Mouse (Mus musculus) inflammation-experienced regulatory T-cells, adult 6 months (primary cell): ENCODE data around the gene Siva1. TPM values are rescaled to one million over a fixed set of nuclear protein-coding genes. Genes with fewer than 3 reads are reported as not detected.

Source experiments
- ATAC-seq: one replicate; pipeline ENCODE4 v1.8.0; 2017
- polyA plus RNA-seq, 3 experiments: library from polyadenylated mRNA; unstranded; fragments of 100-300 nt; shearing (Covaris generic); gene quantifications; one replicate each; pipeline ENCODE4 v1.2.1; 2017

Gene Siva1
- polyA plus RNA-seq = 10 to 100 TPM; 34.6 to 68.7 (median 39.4) TPM

DNA sequence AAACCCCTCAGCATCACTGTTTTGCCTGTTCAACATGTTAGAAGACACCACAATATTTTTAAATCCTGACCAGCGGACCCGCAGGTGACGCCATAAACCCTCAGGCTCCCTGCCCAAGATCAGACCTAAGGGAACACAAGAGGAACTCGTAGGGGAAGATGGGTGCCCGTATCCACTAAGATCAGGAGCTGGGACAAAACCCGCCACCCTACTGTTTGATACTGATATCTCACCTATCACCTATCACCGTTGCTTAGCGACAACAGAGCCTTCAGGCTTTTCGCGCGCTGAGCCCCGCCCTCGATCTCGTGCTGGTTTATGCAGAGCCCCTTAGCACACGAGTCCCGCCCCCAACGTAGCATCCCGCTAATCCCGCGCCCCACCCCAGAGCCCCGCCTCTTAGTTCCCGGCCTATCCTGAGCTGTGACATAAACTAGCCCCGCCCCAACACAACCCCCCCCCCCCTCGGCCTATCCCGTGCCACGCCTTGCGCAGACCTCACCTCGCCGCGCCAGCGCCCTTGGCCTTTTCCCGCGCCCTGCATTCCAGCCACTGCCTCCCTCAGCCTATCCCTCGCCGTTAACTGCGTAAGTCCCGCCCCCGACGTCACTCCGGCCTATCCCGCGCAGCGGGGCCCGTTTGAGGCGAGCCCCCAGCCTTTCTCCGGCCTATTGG, at the start of gene Siva1:
Gene Siva1, plus strand, starts transcription at position 500 of the 675 bp plus-strand sequence.
- peak; percentile 87 for ATAC-seq

GRCm38 (mm10) chr12:112594989-112595388, 49.5 kb upstream of the Siva1 start:
- ATAC-seq = no peak

GRCm38 (mm10) chr12:112595626-112596025, 48.9 kb upstream of the Siva1 start:
- ATAC-seq = no peak

DNA sequence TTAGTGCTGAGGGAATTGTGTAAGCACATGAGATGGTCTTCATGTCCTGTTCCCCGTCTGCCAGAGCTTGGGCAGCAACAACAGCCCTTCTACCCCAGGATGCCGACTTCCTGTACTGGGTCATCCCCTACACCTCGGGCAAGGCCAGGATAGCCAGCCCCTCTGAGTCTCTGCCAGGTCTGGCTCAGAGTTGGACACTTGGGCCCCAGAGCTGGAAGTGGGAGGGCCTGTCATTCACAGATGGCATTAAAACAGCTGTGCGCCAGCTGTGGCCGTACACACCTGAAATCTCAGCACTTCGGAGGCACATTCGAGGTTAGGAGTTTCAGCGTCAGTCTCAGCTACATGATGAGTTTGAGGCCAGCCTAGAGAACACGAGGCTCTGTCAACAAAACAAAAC, 48.0 kb upstream of the Siva1 start:
- ATAC-seq = no peak

- ATAC-seq = no peak
Observed at GRCm38 (mm10) chr12:112596891-112597500, 47.5 kb upstream of the Siva1 start.

DNA sequence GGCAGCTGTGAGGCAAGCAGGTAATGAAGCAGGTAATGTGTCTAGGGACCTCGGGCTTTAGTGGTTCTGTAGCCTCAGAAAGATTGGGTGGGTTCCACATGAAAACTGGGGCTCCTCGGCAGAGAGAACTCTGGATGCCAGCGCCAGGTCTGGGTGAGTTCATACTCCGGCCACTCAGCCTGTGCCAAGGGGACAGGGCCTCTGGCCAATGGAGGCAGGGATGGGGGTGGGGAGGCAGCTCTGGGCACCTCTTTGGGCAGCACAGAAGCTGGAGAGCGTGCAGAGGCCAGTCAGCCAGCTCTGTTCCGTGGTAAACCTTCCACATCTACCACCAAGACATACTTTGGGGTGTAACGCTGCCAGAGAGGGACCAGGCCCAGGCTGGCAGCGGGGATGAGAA, 46.9 kb upstream of the Siva1 start:
- ATAC-seq = no peak

- ATAC-seq = no peak
Observed at GRCm38 (mm10) chr12:112599198-112599597, 45.3 kb upstream of the Siva1 start.

GRCm38 (mm10) chr12:112599942-112600611, 44.4 kb upstream of the Siva1 start:
- no peak for ATAC-seq

GRCm38 (mm10) chr12:112604022-112604421, 40.5 kb upstream of the Siva1 start:
- no peak for ATAC-seq

- ATAC-seq = no peak
Observed at GRCm38 (mm10) chr12:112604709-112605649, 39.5 kb upstream of the Siva1 start.

GRCm38 (mm10) chr12:112605766-112606165, 38.7 kb upstream of the Siva1 start:
- peak; percentile 60 for ATAC-seq

DNA sequence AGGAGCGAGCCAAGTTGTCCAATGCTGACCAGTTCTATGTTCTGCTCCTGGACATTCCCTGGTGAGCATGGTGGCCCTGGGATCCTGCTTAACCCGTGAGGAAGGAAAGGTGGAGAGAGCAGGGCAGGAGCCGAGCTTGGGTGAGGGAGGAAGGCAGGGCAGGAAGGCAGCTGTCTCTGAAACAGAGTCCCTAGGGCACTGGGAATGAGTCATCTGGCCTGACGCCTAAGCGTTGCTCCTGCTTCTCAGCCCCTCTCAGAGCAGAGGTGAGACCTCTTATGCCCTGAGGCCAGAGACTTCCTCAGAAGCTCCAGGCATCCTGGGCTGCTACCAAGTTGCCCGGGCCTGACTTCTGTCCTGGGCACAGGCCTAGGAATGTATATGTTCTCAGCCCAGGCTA, 37.5 kb upstream of the Siva1 start:
- ATAC-seq = no peak

GRCm38 (mm10) chr12:112609031-112609430, 35.4 kb upstream of the Siva1 start:
- no peak for ATAC-seq

DNA sequence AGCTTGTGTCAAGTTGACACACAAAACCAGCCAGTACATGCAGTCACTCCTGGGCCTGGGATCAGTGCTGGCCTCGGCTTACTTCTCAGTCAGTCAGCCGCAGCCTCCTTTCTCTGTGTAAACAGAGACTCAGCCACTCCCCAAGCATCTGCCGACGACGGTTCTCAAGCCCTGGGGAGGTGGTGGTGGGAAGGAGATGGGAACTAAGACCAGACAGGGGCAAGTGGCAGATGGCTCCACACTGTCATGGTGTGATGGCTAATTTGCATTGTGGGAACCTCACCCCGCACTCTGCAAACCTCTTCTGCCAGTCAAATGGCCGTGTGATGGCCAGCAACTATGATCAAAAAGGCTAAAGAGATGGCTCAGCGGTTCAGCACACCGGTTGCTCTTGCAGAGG, 27.8 kb upstream of the Siva1 start:
- no peak for ATAC-seq

- ATAC-seq = peak; percentile 52
Observed at GRCm38 (mm10) chr12:112617184-112617583, 27.3 kb upstream of the Siva1 start.

- ATAC-seq = peak; percentile 49
Observed at GRCm38 (mm10) chr12:112617898-112618380, 26.5 kb upstream of the Siva1 start.

DNA sequence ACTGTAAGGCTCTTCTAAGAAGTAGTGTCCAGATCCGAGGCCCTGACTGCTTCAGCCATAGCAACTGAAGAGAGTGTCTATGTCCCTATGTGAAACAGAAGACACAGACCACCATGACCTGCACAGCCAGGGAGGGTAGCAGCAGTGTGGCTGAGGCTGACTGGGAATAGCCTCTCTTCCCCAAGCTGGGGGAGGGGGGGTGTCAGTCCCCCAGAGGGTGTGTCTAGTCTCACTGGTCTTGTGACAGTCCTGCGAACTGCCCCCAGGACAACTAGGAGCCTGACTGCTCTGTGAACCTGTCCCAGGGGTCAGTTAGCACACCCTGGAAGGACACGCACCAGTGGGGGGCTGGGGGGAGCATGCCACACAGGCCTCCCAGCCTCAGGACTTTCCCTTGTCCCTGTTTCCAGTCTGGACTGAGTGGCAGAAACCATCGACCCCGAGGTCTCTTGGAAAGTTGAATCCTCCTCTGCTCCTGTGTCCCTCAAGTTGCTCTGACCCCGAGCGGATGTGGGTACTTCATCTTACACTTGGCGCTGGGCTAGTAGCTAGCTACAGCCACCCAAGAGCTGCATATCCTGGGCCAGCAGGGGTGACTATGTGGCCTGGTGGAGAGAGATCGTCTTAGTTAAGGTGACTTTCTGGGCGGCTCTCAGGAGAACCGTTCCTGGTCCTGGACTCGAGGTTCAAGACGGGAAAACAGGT, 25.3 kb upstream of the Siva1 start:
- ATAC-seq = peak; percentile 55

DNA sequence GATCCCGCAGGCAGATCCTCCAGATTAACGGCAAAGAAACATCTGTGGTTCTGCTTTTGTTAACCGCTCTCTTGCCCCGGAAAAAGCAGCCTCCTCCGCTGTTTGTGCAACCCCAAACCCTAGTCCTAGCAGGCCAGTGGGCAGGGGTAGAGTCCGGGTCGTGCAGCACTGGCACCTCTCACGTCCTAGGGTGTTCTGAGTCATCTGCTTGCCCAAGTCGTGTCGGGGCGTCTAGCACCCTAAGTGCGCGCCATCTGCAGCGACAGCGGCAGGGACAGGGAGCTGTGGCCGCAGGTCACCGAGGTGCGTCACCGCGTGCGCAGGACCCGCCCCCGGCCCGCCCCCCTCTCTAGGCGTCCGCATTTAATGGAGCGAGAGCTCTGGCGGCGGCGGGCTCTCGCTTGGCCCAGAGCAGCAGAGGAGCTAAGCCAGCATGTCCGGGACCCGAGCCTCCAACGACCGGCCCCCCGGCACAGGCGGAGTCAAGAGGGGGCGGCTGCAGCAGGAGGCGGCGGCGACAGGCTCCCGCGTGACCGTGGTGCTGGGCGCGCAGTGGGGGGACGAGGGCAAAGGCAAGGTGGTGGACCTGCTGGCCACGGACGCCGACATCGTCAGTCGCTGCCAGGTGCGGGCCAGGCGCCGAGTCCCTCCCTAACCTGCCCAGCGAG, 24.7 kb upstream of the Siva1 start, which contains the start of gene Adssl1:
Gene Adssl1, plus strand, starts transcription at position 360 of the 668 bp plus-strand sequence.
- peak; percentile 32 for ATAC-seq

DNA sequence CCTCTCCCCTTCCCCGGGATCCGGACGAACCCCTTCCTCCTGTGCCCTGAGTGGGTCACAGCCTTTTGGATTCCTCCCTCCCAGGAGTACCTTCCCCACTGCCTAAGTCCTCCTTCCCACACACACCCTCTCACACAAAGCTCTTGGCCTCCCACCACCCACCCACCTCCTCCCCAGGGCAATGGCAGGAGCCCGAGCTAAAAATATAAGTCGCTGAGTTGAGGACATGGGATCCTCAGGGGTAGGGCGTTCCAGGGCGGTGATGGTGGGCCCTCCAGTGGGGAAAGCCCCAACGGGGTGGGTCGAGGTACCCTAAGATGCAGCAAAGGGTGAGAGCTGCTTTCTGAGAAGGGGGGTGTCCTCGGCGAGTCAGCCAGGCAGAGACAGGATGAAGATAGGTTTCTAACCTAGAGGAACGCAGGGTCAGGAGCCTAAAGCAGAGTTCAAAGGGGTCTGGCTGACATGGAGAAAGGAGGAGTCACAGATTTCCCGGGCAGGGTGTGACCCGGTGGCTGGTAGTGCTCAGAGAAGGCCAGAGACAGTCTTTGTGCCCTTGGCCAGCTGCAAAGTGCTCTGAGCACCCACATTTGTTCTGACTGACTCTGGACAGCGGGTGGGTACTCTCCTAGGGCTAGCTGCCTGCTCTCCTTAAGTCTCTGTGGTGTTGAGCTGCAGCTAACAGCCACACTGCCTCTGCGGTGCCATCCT, 24.0 kb upstream of the Siva1 start:
- no peak for ATAC-seq

GRCm38 (mm10) chr12:112621900-112622299, 22.6 kb upstream of the Siva1 start:
- ATAC-seq = no peak

- peak; percentile 41 for ATAC-seq
Observed at GRCm38 (mm10) chr12:112623742-112624141, 20.7 kb upstream of the Siva1 start.
